Mouse (Mus musculus) cerebellum, adult 11-12 months (tissue): ENCODE data around the gene Cxcl1.

Experiments
- DNase-seq: peaks from one replicate; pipeline ENCODE4 v3.0.0; 2022

Gene Cxcl1

GRCm38 (mm10) chr5:90891464-90891813 lies 398 bp downstream of the Cxcl1 start:
- no peak for DNase-seq

- no peak for DNase-seq
Observed at GRCm38 (mm10) chr5:90894231-90894630, 3.2 kb downstream of the Cxcl1 start.

GRCm38 (mm10) chr5:90897429-90897828 lies 6.4 kb downstream of the Cxcl1 start:
- no peak for DNase-seq

GRCm38 (mm10) chr5:90899308-90899707 lies 8.3 kb downstream of the Cxcl1 start:
- no peak for DNase-seq

- DNase-seq = peak; percentile 84
Observed at GRCm38 (mm10) chr5:90900147-90900546, 9.1 kb downstream of the Cxcl1 start.

GRCm38 (mm10) chr5:90900688-90901087 lies 9.6 kb downstream of the Cxcl1 start:
- no peak for DNase-seq

- no peak for DNase-seq
Observed at GRCm38 (mm10) chr5:90902380-90903260, 11.6 kb downstream of the Cxcl1 start.

- DNase-seq = no peak
Observed at GRCm38 (mm10) chr5:90903339-90904020, 12.4 kb downstream of the Cxcl1 start, which contains the start of gene Cxcl2. Cxcl2 (plus strand) TSS chr5:90903871.

GRCm38 (mm10) chr5:90908983-90909382 lies 17.9 kb downstream of the Cxcl1 start:
- DNase-seq = no peak

- DNase-seq = no peak
Observed at GRCm38 (mm10) chr5:90919495-90919894, 28.5 kb downstream of the Cxcl1 start.

- no peak for DNase-seq
Observed at GRCm38 (mm10) chr5:90922958-90923357, 31.9 kb downstream of the Cxcl1 start.

GRCm38 (mm10) chr5:90930546-90930945 lies 39.5 kb downstream of the Cxcl1 start:
- DNase-seq = no peak

GRCm38 (mm10) chr5:90930971-90931851 lies 40.2 kb downstream of the Cxcl1 start, which contains the start of gene Mthfd2l:
Mthfd2l (plus strand) TSS chr5:90931117.
- peak; percentile 61 for DNase-seq

GRCm38 (mm10) chr5:90931911-90932310 lies 40.9 kb downstream of the Cxcl1 start:
- no peak for DNase-seq

- no peak for DNase-seq
Observed at GRCm38 (mm10) chr5:90936706-90937105, 45.7 kb downstream of the Cxcl1 start.
